Mouse (Mus musculus) lung, adult 2 months (tissue): ENCODE measurements around the gene Polg.

Experiments used
- CTCF ChIP-seq: fragments of 200-500 bp; IDR thresholded peaks from 2 replicates; pipeline ENCODE4 v1.5.1; 2011; ENCODE audit warnings: mild to moderate bottlenecking, low read length, control low read depth; ENCODE audit not compliant: insufficient read depth
- POLR2A ChIP-seq: fragments of 200-500 bp; IDR thresholded peaks from 2 replicates; pipeline ENCODE4 v1.6.1; 2011; ENCODE audit warnings: low read depth, mild to moderate bottlenecking, control low read depth, low read length, borderline replicate concordance; ENCODE audit errors: extremely low read depth

GRCm38 (mm10) chr7:79515221-79515743 lies 49.1 kb upstream of the Polg start:
- TF ChIP-seq CTCF (no peak), POLR2A (no peak)
